Mouse (Mus musculus) kidney, postnatal 4 days (tissue): ENCODE data around the gene Dbndd1.
"Not testable (repeated sequence)": the region's sequence is repeated elsewhere in the genome, so short reads cannot be mapped to it uniquely, and the experiment has no call there.

Experiments used
- DNase-seq, 2 experiments: peaks; one replicate each; pipeline ENCODE4 v3.0.0; 2021; ENCODE audit warnings: mixed read lengths in 2 of 2

Dbndd1 gene

GRCm38 (mm10) chr8:123514781-123515539, at the start of gene Dbndd1:
TSS of gene Dbndd1 (minus strand) at chr8:123515463.
- DNase-seq: peak; percentile 69 to 75

GRCm38 (mm10) chr8:123564221-123564620, 49.0 kb upstream of the Dbndd1 start:
- DNase-seq: not testable (repeated sequence)

GRCm38 (mm10) chr8:123537641-123538040, 22.4 kb upstream of the Dbndd1 start:
- DNase-seq: peak; percentile 24 to 48

GRCm38 (mm10) chr8:123536990-123537380, 21.7 kb upstream of the Dbndd1 start:
- DNase-seq: no peak

- no peak for DNase-seq
Measured at GRCm38 (mm10) chr8:123536242-123536989, 21.2 kb upstream of the Dbndd1 start.

GRCm38 (mm10) chr8:123527720-123528489, 12.6 kb upstream of the Dbndd1 start:
- DNase-seq: no peak

GRCm38 (mm10) chr8:123520048-123520447, 4.8 kb upstream of the Dbndd1 start:
- DNase-seq: not testable (repeated sequence)

GRCm38 (mm10) chr8:123518667-123519066, 3.4 kb upstream of the Dbndd1 start, which contains the start of gene Gas8:
TSS of gene Gas8 (plus strand) at chr8:123518834.
- peak; percentile 93 to 96 for DNase-seq

- no peak for DNase-seq
Measured at GRCm38 (mm10) chr8:123518172-123518571, 2.9 kb upstream of the Dbndd1 start.

GRCm38 (mm10) chr8:123516596-123516995, 1.3 kb upstream of the Dbndd1 start:
- no peak for DNase-seq

- no peak for DNase-seq
Measured at GRCm38 (mm10) chr8:123515540-123515897, 256 bp upstream of the Dbndd1 start.

- no peak for DNase-seq
Measured at GRCm38 (mm10) chr8:123514136-123514535, 1.1 kb downstream of the Dbndd1 start.

- DNase-seq: no peak
Measured at GRCm38 (mm10) chr8:123510819-123511218, 4.4 kb downstream of the Dbndd1 start.

- DNase-seq: no peak
Measured at GRCm38 (mm10) chr8:123507153-123507552, 8.1 kb downstream of the Dbndd1 start.

- no peak for DNase-seq
Measured at GRCm38 (mm10) chr8:123505695-123506094, 9.6 kb downstream of the Dbndd1 start.

- no peak for DNase-seq
Measured at GRCm38 (mm10) chr8:123505267-123505666, 10.0 kb downstream of the Dbndd1 start.

- DNase-seq: peak in 1 of 2 experiments; percentile 40
Measured at GRCm38 (mm10) chr8:123504591-123505195, 10.6 kb downstream of the Dbndd1 start.

- no peak for DNase-seq
Measured at GRCm38 (mm10) chr8:123503801-123504467, 11.3 kb downstream of the Dbndd1 start.

GRCm38 (mm10) chr8:123502192-123502591, 13.1 kb downstream of the Dbndd1 start:
- DNase-seq: no peak

GRCm38 (mm10) chr8:123499556-123499955, 15.7 kb downstream of the Dbndd1 start:
- DNase-seq: no peak

- no peak for DNase-seq
Measured at GRCm38 (mm10) chr8:123498963-123499362, 16.3 kb downstream of the Dbndd1 start.

GRCm38 (mm10) chr8:123497699-123498098, 17.6 kb downstream of the Dbndd1 start:
- DNase-seq: no peak
